Mouse (Mus musculus) olfactory bulb, adult 2 months (tissue): Measurements from ENCODE around the gene Pih1d1.

Experiments
- CTCF ChIP-seq: fragments of 200-500 bp; IDR thresholded peaks from 2 replicates; pipeline ENCODE4 v1.5.1; 2012; ENCODE audit warnings: low read depth, mild to moderate bottlenecking, low read length, moderate library complexity; ENCODE audit not compliant: insufficient read depth
- POLR2A ChIP-seq: fragments of 200-500 bp; IDR thresholded peaks from 2 replicates; pipeline ENCODE4 v1.6.1; 2012; ENCODE audit warnings: mild to moderate bottlenecking, low read depth, low read length, moderate library complexity; ENCODE audit not compliant: insufficient read depth

- no peak for TF ChIP-seq POLR2A
- no peak for TF ChIP-seq CTCF
These were observed 12.2 kb upstream of the Pih1d1 start for GRCm38 (mm10) chr7:45141914-45142313.
